Mouse (Mus musculus): Measurements from ENCODE around the gene Dgkh. TPM values are rescaled to one million over a fixed set of nuclear protein-coding genes. Genes with fewer than 3 reads are reported as not detected.

Dgkh gene
- polyA plus RNA-seq, 1 experiment = 6.2 TPM

GRCm38 (mm10) chr14:78687716-78688115 is 44.9 kb downstream of the Dgkh start:
- no peak for DNase-seq
- no peak for TF ChIP-seq CTCF (IDR thresholded peaks at IDR 0.05; ENCODE audit: insufficient read depth, low read length)
- no peak for TF ChIP-seq POLR2A (IDR thresholded peaks at IDR 0.05; ENCODE audit: borderline replicate concordance, extremely low read depth, low read depth, low read length)
- 49% methylated on average over 4 of the region's 4 CpGs for WGBS
- H3K4me1 ChIP-seq (ENCODE audit: control insufficient read depth, insufficient read depth, low read length) = peaks cover 21% of the 10 kb centered on the region
- no peak overlapping the region for H3K4me3 ChIP-seq (replicated peaks; ENCODE audit: extremely low read depth, low read depth, low read length)

GRCm38 (mm10) chr14:78686701-78687100 is 45.9 kb downstream of the Dgkh start:
- 93% methylated on average over 6 of the region's 6 CpGs for WGBS
- DNase-seq = no peak
- peaks cover 17% of the 10 kb centered on the region for H3K4me1 ChIP-seq (ENCODE audit: control insufficient read depth, insufficient read depth, low read length)
- no peak for TF ChIP-seq POLR2A (IDR thresholded peaks at IDR 0.05; ENCODE audit: borderline replicate concordance, extremely low read depth, low read depth, low read length)
- no peak for TF ChIP-seq CTCF (IDR thresholded peaks at IDR 0.05; ENCODE audit: insufficient read depth, low read length)
- no peak overlapping the region for H3K4me3 ChIP-seq (replicated peaks; ENCODE audit: extremely low read depth, low read depth, low read length)

- Histone ChIP-seq H3K4me3 (replicated peaks; ENCODE audit: extremely low read depth, low read depth, low read length) (no peak overlapping the region), H3K4me1 (ENCODE audit: control insufficient read depth, insufficient read depth, low read length) (peaks cover 10% of the 10 kb centered on the region)
- WGBS = 37% methylated on average over 4 of the region's 4 CpGs
- DNase-seq = no peak
- TF ChIP-seq CTCF (IDR thresholded peaks at IDR 0.05; ENCODE audit: insufficient read depth, low read length) = no peak
- TF ChIP-seq POLR2A (IDR thresholded peaks at IDR 0.05; ENCODE audit: borderline replicate concordance, extremely low read depth, low read depth, low read length) = peak; percentile 23; the same call in 1 of the 2 replicates
These were observed 48.4 kb downstream of the Dgkh start for GRCm38 (mm10) chr14:78684171-78684570.

DNA sequence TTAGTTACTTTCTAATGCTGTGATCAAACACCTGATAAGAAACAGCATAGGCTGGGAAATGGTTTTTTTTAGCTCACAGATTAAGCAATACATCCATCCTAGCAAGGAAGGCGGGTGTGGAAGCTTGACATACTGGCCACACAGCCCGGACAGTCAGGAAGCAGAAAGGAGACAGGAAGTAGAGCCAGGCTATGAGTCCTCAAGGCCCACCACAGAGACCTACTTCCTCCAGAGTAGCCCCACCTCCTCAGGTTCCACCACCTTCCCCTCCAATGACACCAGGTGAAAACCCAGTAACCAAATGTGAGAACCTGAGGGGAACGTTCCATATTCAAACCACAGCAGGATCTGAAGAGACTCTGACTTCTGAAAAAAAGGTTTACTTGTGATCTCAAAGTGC is 53.6 kb downstream of the Dgkh start:
- DNase-seq = no peak
- H3K4me3 ChIP-seq (replicated peaks; ENCODE audit: extremely low read depth, low read depth, low read length) = no peak overlapping the region
- H3K4me1 ChIP-seq (ENCODE audit: control insufficient read depth, insufficient read depth, low read length) = peaks cover 11% of the 10 kb centered on the region
- no peak for TF ChIP-seq POLR2A (IDR thresholded peaks at IDR 0.05; ENCODE audit: borderline replicate concordance, extremely low read depth, low read depth, low read length)
- TF ChIP-seq CTCF (IDR thresholded peaks at IDR 0.05; ENCODE audit: insufficient read depth, low read length) = no peak
- WGBS = 40% methylated on average over 3 of the region's 3 CpGs

- no peak for DNase-seq
- WGBS = 13% methylated on average over 7 of the region's 7 CpGs
- Histone ChIP-seq H3K4me3 (replicated peaks; ENCODE audit: extremely low read depth, low read depth, low read length) (no peak overlapping the region), H3K4me1 (ENCODE audit: control insufficient read depth, insufficient read depth, low read length) (peaks cover 14% of the 10 kb centered on the region)
- TF ChIP-seq CTCF (IDR thresholded peaks at IDR 0.05; ENCODE audit: insufficient read depth, low read length) (no peak), POLR2A (IDR thresholded peaks at IDR 0.05; ENCODE audit: borderline replicate concordance, extremely low read depth, low read depth, low read length) (no peak)
These were observed 54.6 kb downstream of the Dgkh start for GRCm38 (mm10) chr14:78677852-78678588.

- no peak for DNase-seq
- WGBS = 72% methylated on average over 6 of the region's 6 CpGs
- Histone ChIP-seq H3K4me1 (ENCODE audit: control insufficient read depth, insufficient read depth, low read length) (peaks cover 14% of the 10 kb centered on the region), H3K4me3 (replicated peaks; ENCODE audit: extremely low read depth, low read depth, low read length) (no peak overlapping the region)
- TF ChIP-seq POLR2A (IDR thresholded peaks at IDR 0.05; ENCODE audit: borderline replicate concordance, extremely low read depth, low read depth, low read length) = no peak
- peak; percentile 53 for TF ChIP-seq CTCF (IDR thresholded peaks at IDR 0.05; ENCODE audit: insufficient read depth, low read length)
These were observed 56.1 kb downstream of the Dgkh start for GRCm38 (mm10) chr14:78676457-78676856.

DNA sequence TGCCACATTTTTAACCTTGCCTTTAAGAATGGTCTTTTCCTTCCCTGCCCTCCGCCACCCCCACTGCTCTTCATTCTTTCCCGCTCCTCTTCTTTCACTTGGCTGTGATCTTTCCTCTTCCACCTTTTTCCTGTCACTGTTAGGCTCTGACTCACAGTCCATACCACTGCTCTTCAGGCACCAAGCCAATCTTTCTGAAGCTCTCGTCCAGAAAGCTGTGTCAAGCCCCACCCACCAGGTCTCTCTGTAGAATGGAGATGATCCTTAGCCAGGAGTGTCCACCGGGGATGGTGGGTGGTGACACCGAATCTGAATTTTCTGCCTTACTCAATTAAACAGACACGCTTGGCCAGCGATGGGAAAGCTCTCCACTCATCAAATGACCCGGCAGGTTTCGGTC is 58.0 kb downstream of the Dgkh start:
- no peak for TF ChIP-seq POLR2A (IDR thresholded peaks at IDR 0.05; ENCODE audit: borderline replicate concordance, extremely low read depth, low read depth, low read length)
- no peak for TF ChIP-seq CTCF (IDR thresholded peaks at IDR 0.05; ENCODE audit: insufficient read depth, low read length)
- 52% methylated on average over 9 of the region's 9 CpGs for WGBS
- DNase-seq = no peak
- peaks cover 10% of the 10 kb centered on the region for H3K4me1 ChIP-seq (ENCODE audit: control insufficient read depth, insufficient read depth, low read length)
- no peak overlapping the region for H3K4me3 ChIP-seq (replicated peaks; ENCODE audit: extremely low read depth, low read depth, low read length)

GRCm38 (mm10) chr14:78669986-78670385 is 62.6 kb downstream of the Dgkh start:
- H3K4me3 ChIP-seq (replicated peaks; ENCODE audit: extremely low read depth, low read depth, low read length) = no peak overlapping the region
- 52% methylated on average over 10 of the region's 10 CpGs for WGBS
- no peak for DNase-seq
- no peak for TF ChIP-seq POLR2A (IDR thresholded peaks at IDR 0.05; ENCODE audit: borderline replicate concordance, extremely low read depth, low read depth, low read length)
- TF ChIP-seq CTCF (IDR thresholded peaks at IDR 0.05; ENCODE audit: insufficient read depth, low read length) = 0 out of 2 replicates have a peak, but pooled peaks have one; percentile 33
- peaks cover 3% of the 10 kb centered on the region; the same call in 1 of the 2 replicates for H3K4me1 ChIP-seq (ENCODE audit: control insufficient read depth, insufficient read depth, low read length)

DNA sequence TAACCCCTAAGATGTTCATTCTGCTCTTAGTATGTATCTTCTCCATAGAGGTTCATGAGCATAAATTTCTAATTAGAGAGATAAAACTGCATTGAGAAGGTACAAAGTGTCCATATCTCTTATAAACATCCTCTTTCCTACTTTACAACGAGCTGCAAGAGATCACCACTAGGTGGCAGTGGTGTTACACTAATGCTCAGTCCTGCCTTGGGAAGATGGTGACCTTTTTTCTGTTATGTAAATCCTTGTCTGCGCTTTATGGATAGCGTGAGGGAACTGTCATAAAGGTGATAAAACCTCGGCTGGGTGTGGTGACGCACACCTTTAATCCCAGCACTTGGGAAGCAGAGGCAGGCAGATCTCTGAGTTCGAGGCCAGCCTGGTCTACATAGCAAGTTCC is 64.3 kb downstream of the Dgkh start:
- no peaks in the 10 kb centered on the region for H3K4me1 ChIP-seq (ENCODE audit: control insufficient read depth, insufficient read depth, low read length)
- no peak for TF ChIP-seq POLR2A (IDR thresholded peaks at IDR 0.05; ENCODE audit: borderline replicate concordance, extremely low read depth, low read depth, low read length)
- TF ChIP-seq CTCF (IDR thresholded peaks at IDR 0.05; ENCODE audit: insufficient read depth, low read length) = peak; percentile 71
- 17% methylated on average over 6 of the region's 6 CpGs for WGBS
- DNase-seq = peak; percentile 60
- H3K4me3 ChIP-seq (replicated peaks; ENCODE audit: extremely low read depth, low read depth, low read length) = no peak overlapping the region

- no peak for DNase-seq
- TF ChIP-seq POLR2A (IDR thresholded peaks at IDR 0.05; ENCODE audit: borderline replicate concordance, extremely low read depth, low read depth, low read length) (no peak), CTCF (IDR thresholded peaks at IDR 0.05; ENCODE audit: insufficient read depth, low read length) (no peak)
- WGBS = 61% methylated on average over 5 of the region's 5 CpGs
- no peaks in the 10 kb centered on the region for H3K4me1 ChIP-seq (ENCODE audit: control insufficient read depth, insufficient read depth, low read length)
- H3K4me3 ChIP-seq (replicated peaks; ENCODE audit: extremely low read depth, low read depth, low read length) = no peak overlapping the region
These were observed 64.8 kb downstream of the Dgkh start for GRCm38 (mm10) chr14:78667763-78668162.

Data from lung, adult 2 months (tissue).